Mouse (Mus musculus): ENCODE measurements around the gene Ube2l6. TPM values are rescaled to one million over a fixed set of nuclear protein-coding genes. Genes with fewer than 3 reads are reported as not detected.

The Ube2l6 gene
- polyA plus RNA-seq, 1 experiment from 2014 or later, result 49.9 TPM

GRCm38 (mm10) chr2:84762818-84763217 lies 35.8 kb upstream of the Ube2l6 start:
- no peaks in the 10 kb centered on the region for H3K4me1 ChIP-seq (ENCODE audit: control insufficient read depth, insufficient read depth, low read length)
- H3K4me3 ChIP-seq (ENCODE audit: low read length), result no peak overlapping the region
- H3K9me3 ChIP-seq (ENCODE audit: control insufficient read depth, low read length), result no peaks in the 10 kb centered on the region
- ATAC-seq, result no peak
- H3K9ac ChIP-seq (ENCODE audit: low read depth, low read length), result no peak overlapping the region
- WGBS, result 39% methylated on average over 1 of the region's 1 CpGs
- H3K4me2 ChIP-seq (ENCODE audit: low read depth, low read length), result no peak overlapping the region
- H3K27me3 ChIP-seq (replicated peaks; ENCODE audit: control insufficient read depth, insufficient read depth, low read length), result no peaks in the 10 kb centered on the region
- no peak overlapping the region for H3K27ac ChIP-seq (ENCODE audit: low read length)
- H3K36me3 ChIP-seq (ENCODE audit: control insufficient read depth, insufficient read depth, low read length), result no peaks in the 10 kb centered on the region

GRCm38 (mm10) chr2:84770501-84770900 lies 28.1 kb upstream of the Ube2l6 start:
- no peaks in the 10 kb centered on the region for H3K9me3 ChIP-seq (ENCODE audit: control insufficient read depth, low read length)
- 75% methylated on average over 6 of the region's 6 CpGs for WGBS
- no peak overlapping the region for H3K4me3 ChIP-seq (ENCODE audit: low read length)
- H3K9ac ChIP-seq (ENCODE audit: low read depth, low read length), result no peak overlapping the region
- H3K36me3 ChIP-seq (ENCODE audit: control insufficient read depth, insufficient read depth, low read length), result no peaks in the 10 kb centered on the region
- H3K27ac ChIP-seq (ENCODE audit: low read length), result no peak overlapping the region
- H3K4me1 ChIP-seq (ENCODE audit: control insufficient read depth, insufficient read depth, low read length), result 0 out of 2 replicates have a peak, but pooled peaks cover 4% of the 10 kb centered on the region
- no peaks in the 10 kb centered on the region for H3K27me3 ChIP-seq (replicated peaks; ENCODE audit: control insufficient read depth, insufficient read depth, low read length)
- ATAC-seq, result no peak
- H3K4me2 ChIP-seq (ENCODE audit: low read depth, low read length), result no peak overlapping the region

GRCm38 (mm10) chr2:84772454-84772853 lies 26.2 kb upstream of the Ube2l6 start:
- H3K27ac ChIP-seq (ENCODE audit: low read length), result no peak overlapping the region
- no peak overlapping the region for H3K4me2 ChIP-seq (ENCODE audit: low read depth, low read length)
- H3K9ac ChIP-seq (ENCODE audit: low read depth, low read length), result no peak overlapping the region
- no peaks in the 10 kb centered on the region for H3K9me3 ChIP-seq (ENCODE audit: control insufficient read depth, low read length)
- no peak for ATAC-seq
- H3K4me1 ChIP-seq (ENCODE audit: control insufficient read depth, insufficient read depth, low read length), result 0 out of 2 replicates have a peak, but pooled peaks cover 4% of the 10 kb centered on the region
- H3K36me3 ChIP-seq (ENCODE audit: control insufficient read depth, insufficient read depth, low read length), result no peaks in the 10 kb centered on the region
- no peaks in the 10 kb centered on the region for H3K27me3 ChIP-seq (replicated peaks; ENCODE audit: control insufficient read depth, insufficient read depth, low read length)
- H3K4me3 ChIP-seq (ENCODE audit: low read length), result no peak overlapping the region
- 88% methylated on average over 4 of the region's 4 CpGs for WGBS

GRCm38 (mm10) chr2:84773195-84773594 lies 25.4 kb upstream of the Ube2l6 start:
- no peak for ATAC-seq
- H3K4me1 ChIP-seq (ENCODE audit: control insufficient read depth, insufficient read depth, low read length), result 0 out of 2 replicates have a peak, but pooled peaks cover 4% of the 10 kb centered on the region
- H3K9ac ChIP-seq (ENCODE audit: low read depth, low read length), result no peak overlapping the region
- H3K36me3 ChIP-seq (ENCODE audit: control insufficient read depth, insufficient read depth, low read length), result no peaks in the 10 kb centered on the region
- H3K27ac ChIP-seq (ENCODE audit: low read length), result no peak overlapping the region
- H3K4me2 ChIP-seq (ENCODE audit: low read depth, low read length), result no peak overlapping the region
- no peak overlapping the region for H3K4me3 ChIP-seq (ENCODE audit: low read length)
- WGBS, result 79% methylated on average over 5 of the region's 5 CpGs
- H3K9me3 ChIP-seq (ENCODE audit: control insufficient read depth, low read length), result no peaks in the 10 kb centered on the region
- H3K27me3 ChIP-seq (replicated peaks; ENCODE audit: control insufficient read depth, insufficient read depth, low read length), result no peaks in the 10 kb centered on the region

- 6% methylated on average over 15 of the region's 15 CpGs for WGBS
- no peaks in the 10 kb centered on the region for H3K9me3 ChIP-seq (ENCODE audit: control insufficient read depth, low read length)
- peak overlapping the region; percentile 48 for H3K4me2 ChIP-seq (ENCODE audit: low read depth, low read length)
- H3K27ac ChIP-seq (ENCODE audit: low read length), result peak overlapping the region; percentile 45
- H3K27me3 ChIP-seq (replicated peaks; ENCODE audit: control insufficient read depth, insufficient read depth, low read length), result no peaks in the 10 kb centered on the region; the same call in 1 of the 2 replicates
- H3K4me1 ChIP-seq (ENCODE audit: control insufficient read depth, insufficient read depth, low read length), result 0 out of 2 replicates have a peak, but pooled peaks cover 4% of the 10 kb centered on the region
- H3K9ac ChIP-seq (ENCODE audit: low read depth, low read length), result peak overlapping the region; percentile 66
- peak; percentile 95 for ATAC-seq
- H3K36me3 ChIP-seq (ENCODE audit: control insufficient read depth, insufficient read depth, low read length), result no peaks in the 10 kb centered on the region
- H3K4me3 ChIP-seq (ENCODE audit: low read length), result peak overlapping the region; percentile 42
These were observed 23.9 kb upstream of the Ube2l6 start for GRCm38 (mm10) chr2:84774751-84775150.

- peak within 1 kb of the TSS; percentile 63 for H3K27ac ChIP-seq (ENCODE audit: low read length)
- H3K4me1 ChIP-seq (ENCODE audit: control insufficient read depth, insufficient read depth, low read length), result 0 out of 2 replicates have a peak, but pooled peaks cover 4% of the 10 kb centered on the region
- H3K36me3 ChIP-seq (ENCODE audit: control insufficient read depth, insufficient read depth, low read length), result no peaks in the 10 kb centered on the region
- peak within 1 kb of the TSS; percentile 48 for H3K4me2 ChIP-seq (ENCODE audit: low read depth, low read length)
- ATAC-seq, result peak; percentile 38
- H3K27me3 ChIP-seq (replicated peaks; ENCODE audit: control insufficient read depth, insufficient read depth, low read length), result no peaks in the 10 kb centered on the region; the same call in 1 of the 2 replicates
- peak within 1 kb of the TSS; percentile 42 for H3K4me3 ChIP-seq (ENCODE audit: low read length)
- H3K9ac ChIP-seq (ENCODE audit: low read depth, low read length), result peak within 1 kb of the TSS; percentile 66
- no peaks in the 10 kb centered on the region for H3K9me3 ChIP-seq (ENCODE audit: control insufficient read depth, low read length)
- 48% methylated on average over 9 of the region's 9 CpGs for WGBS
These were observed 23.4 kb upstream of the Ube2l6 start, which contains the start of gene Serping1 for GRCm38 (mm10) chr2:84775241-84775640. Serping1 (minus strand) TSS chr2:84775444.

- H3K9ac ChIP-seq (ENCODE audit: low read depth, low read length), result no peak overlapping the region
- H3K9me3 ChIP-seq (ENCODE audit: control insufficient read depth, low read length), result no peaks in the 10 kb centered on the region
- ATAC-seq, result no peak
- 75% methylated on average over 6 of the region's 6 CpGs for WGBS
- H3K4me3 ChIP-seq (ENCODE audit: low read length), result no peak overlapping the region
- no peaks in the 10 kb centered on the region for H3K36me3 ChIP-seq (ENCODE audit: control insufficient read depth, insufficient read depth, low read length)
- 0 out of 2 replicates have a peak, but pooled peaks cover 4% of the 10 kb centered on the region for H3K4me1 ChIP-seq (ENCODE audit: control insufficient read depth, insufficient read depth, low read length)
- no peaks in the 10 kb centered on the region; the same call in 1 of the 2 replicates for H3K27me3 ChIP-seq (replicated peaks; ENCODE audit: control insufficient read depth, insufficient read depth, low read length)
- peak overlapping the region; percentile 63 for H3K27ac ChIP-seq (ENCODE audit: low read length)
- no peak overlapping the region for H3K4me2 ChIP-seq (ENCODE audit: low read depth, low read length)
These were observed 23.0 kb upstream of the Ube2l6 start for GRCm38 (mm10) chr2:84775665-84776064.

GRCm38 (mm10) chr2:84777706-84778105 lies 20.9 kb upstream of the Ube2l6 start:
- Histone ChIP-seq H3K27ac (ENCODE audit: low read length) (no peak overlapping the region), H3K27me3 (replicated peaks; ENCODE audit: control insufficient read depth, insufficient read depth, low read length) (no peaks in the 10 kb centered on the region; the same call in 1 of the 2 replicates), H3K9me3 (ENCODE audit: control insufficient read depth, low read length) (no peaks in the 10 kb centered on the region), H3K9ac (ENCODE audit: low read depth, low read length) (no peak overlapping the region), H3K36me3 (ENCODE audit: control insufficient read depth, insufficient read depth, low read length) (no peaks in the 10 kb centered on the region), H3K4me2 (ENCODE audit: low read depth, low read length) (no peak overlapping the region), H3K4me3 (ENCODE audit: low read length) (no peak overlapping the region), H3K4me1 (ENCODE audit: control insufficient read depth, insufficient read depth, low read length) (0 out of 2 replicates have a peak, but pooled peaks cover 4% of the 10 kb centered on the region)
- ATAC-seq, result no peak
- WGBS, result 48% methylated on average over 3 of the region's 3 CpGs

- H3K27me3 ChIP-seq (replicated peaks; ENCODE audit: control insufficient read depth, insufficient read depth, low read length), result no peaks in the 10 kb centered on the region; the same call in 1 of the 2 replicates
- ATAC-seq, result no peak
- H3K9me3 ChIP-seq (ENCODE audit: control insufficient read depth, low read length), result no peaks in the 10 kb centered on the region
- no peak overlapping the region for H3K4me2 ChIP-seq (ENCODE audit: low read depth, low read length)
- H3K9ac ChIP-seq (ENCODE audit: low read depth, low read length), result no peak overlapping the region
- no peak overlapping the region for H3K27ac ChIP-seq (ENCODE audit: low read length)
- peaks cover 7% of the 10 kb centered on the region; the same call in 1 of the 2 replicates for H3K4me1 ChIP-seq (ENCODE audit: control insufficient read depth, insufficient read depth, low read length)
- WGBS, result 54% methylated on average over 6 of the region's 6 CpGs
- no peak overlapping the region for H3K4me3 ChIP-seq (ENCODE audit: low read length)
- no peaks in the 10 kb centered on the region for H3K36me3 ChIP-seq (ENCODE audit: control insufficient read depth, insufficient read depth, low read length)
These were observed 19.4 kb upstream of the Ube2l6 start for GRCm38 (mm10) chr2:84779210-84779609.

- H3K4me2 ChIP-seq (ENCODE audit: low read depth, low read length), result no peak overlapping the region
- no peaks in the 10 kb centered on the region for H3K9me3 ChIP-seq (ENCODE audit: control insufficient read depth, low read length)
- peaks cover 7% of the 10 kb centered on the region; the same call in 1 of the 2 replicates for H3K4me1 ChIP-seq (ENCODE audit: control insufficient read depth, insufficient read depth, low read length)
- H3K27me3 ChIP-seq (replicated peaks; ENCODE audit: control insufficient read depth, insufficient read depth, low read length), result no peaks in the 10 kb centered on the region; the same call in 1 of the 2 replicates
- H3K4me3 ChIP-seq (ENCODE audit: low read length), result no peak overlapping the region
- 69% methylated on average over 1 of the region's 1 CpGs for WGBS
- no peak overlapping the region for H3K9ac ChIP-seq (ENCODE audit: low read depth, low read length)
- no peaks in the 10 kb centered on the region for H3K36me3 ChIP-seq (ENCODE audit: control insufficient read depth, insufficient read depth, low read length)
- H3K27ac ChIP-seq (ENCODE audit: low read length), result peak overlapping the region; percentile 66; the same call in 1 of the 2 replicates
- ATAC-seq, result no peak
These were observed 15.3 kb upstream of the Ube2l6 start for GRCm38 (mm10) chr2:84783315-84783714.

Measured in intestine, embryonic 16.5 days (tissue).